Mouse (Mus musculus): ENCODE measurements around the gene Akt2. TPM values are rescaled to one million over a fixed set of nuclear protein-coding genes. Genes with fewer than 3 reads are reported as not detected.

The Akt2 gene
- polyA plus RNA-seq, 1 experiment from 2014 or later, result 71.0 TPM

DNA sequence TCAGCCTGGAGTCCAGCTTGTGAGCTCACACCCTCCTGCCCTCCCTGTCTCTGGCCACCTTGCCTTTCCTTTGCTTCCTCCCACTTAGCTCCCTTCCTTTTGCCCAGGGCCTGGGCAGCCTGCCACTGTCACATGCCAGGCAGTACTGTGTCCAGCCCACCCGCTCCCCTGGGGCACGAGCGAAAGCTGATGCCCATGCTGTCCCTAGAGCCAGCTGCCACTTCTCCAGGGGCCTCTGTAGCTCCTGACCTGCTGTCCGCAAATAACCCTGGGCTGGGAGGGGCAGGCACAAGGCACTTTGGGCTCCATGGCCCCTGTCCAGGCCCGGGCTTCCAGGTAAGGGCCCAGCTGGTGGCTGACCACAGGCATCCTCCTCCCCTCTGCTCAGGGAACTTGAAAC, 16.2 kb downstream of the Akt2 start:
- WGBS, result 31% methylated on average over 5 of the region's 5 CpGs
- no peak overlapping the region for H3K4me2 ChIP-seq

DNA sequence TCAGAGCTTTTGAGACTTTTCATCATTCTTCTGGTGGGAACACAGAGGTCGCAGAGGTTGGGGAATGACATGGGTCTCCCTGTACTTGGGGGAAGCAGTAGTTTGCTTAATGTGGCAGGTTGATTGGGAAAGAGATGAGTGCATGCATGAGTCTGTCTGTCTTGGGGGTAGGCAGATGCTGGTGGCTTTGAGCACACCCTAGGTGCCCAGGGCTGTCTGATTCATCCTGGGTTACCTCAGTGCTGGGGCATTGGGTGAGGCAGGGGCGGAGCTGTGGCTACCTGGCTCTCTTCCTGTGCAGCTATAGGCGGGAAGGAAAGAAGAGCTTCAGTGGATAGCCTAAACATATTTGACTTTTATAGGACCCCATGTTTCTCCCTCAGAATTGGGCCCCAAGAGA, 16.8 kb downstream of the Akt2 start:
- H3K9me3 ChIP-seq, result no peaks in the 10 kb centered on the region
- no peaks in the 10 kb centered on the region for H3K27me3 ChIP-seq
- no peak overlapping the region for H3K4me3 ChIP-seq
- no peak for ATAC-seq (ENCODE audit: low FRiP score)
- H3K36me3 ChIP-seq, result peaks cover 30% of the 10 kb centered on the region
- H3K9ac ChIP-seq, result no peak overlapping the region
- 92% methylated on average over 3 of the region's 3 CpGs for whole genome bisulfite sequencing
- peaks cover 56% of the 10 kb centered on the region for H3K4me1 ChIP-seq (replicated peaks)
- H3K27ac ChIP-seq, result no peak overlapping the region
- no peak overlapping the region for H3K4me2 ChIP-seq

More for the DNA sequence above, 16.2 kb downstream of the Akt2 start:
- H3K4me3 ChIP-seq, result no peak overlapping the region
- no peaks in the 10 kb centered on the region for H3K27me3 ChIP-seq
- peaks cover 30% of the 10 kb centered on the region for H3K36me3 ChIP-seq
- peak overlapping the region; percentile 60; the same call in 1 of the 2 replicates for H3K9ac ChIP-seq
- peak overlapping the region; percentile 44; the same call in 1 of the 2 replicates for H3K27ac ChIP-seq
- H3K9me3 ChIP-seq, result no peaks in the 10 kb centered on the region
- peaks cover 55% of the 10 kb centered on the region for H3K4me1 ChIP-seq (replicated peaks)
- ATAC-seq (ENCODE audit: low FRiP score), result peak; percentile 36

DNA sequence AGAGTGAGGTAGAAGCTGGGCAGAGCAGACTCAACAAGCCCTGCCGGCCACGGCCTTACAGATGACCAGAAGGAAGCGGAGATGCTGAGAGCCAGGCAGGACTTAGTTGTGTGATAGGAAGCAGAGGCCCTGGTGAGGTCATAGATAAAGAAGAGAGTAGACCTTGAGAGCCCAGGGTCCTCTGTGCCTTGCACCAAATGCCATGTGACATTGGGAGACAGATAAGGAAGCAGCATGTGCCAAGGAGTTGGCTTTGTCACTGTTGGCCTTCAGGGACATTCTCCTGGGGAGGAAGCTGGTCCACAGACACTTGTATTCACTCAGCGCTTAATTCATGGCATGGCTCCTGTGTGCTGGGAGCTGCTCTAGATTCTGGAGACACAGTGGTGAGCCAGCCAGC, 17.9 kb downstream of the Akt2 start:
- no peak overlapping the region for H3K4me2 ChIP-seq
- H3K4me3 ChIP-seq, result no peak overlapping the region
- no peak overlapping the region for H3K9ac ChIP-seq
- no peak overlapping the region for H3K27ac ChIP-seq
- H3K27me3 ChIP-seq, result no peaks in the 10 kb centered on the region
- 95% methylated on average over 4 of the region's 4 CpGs for WGBS
- H3K4me1 ChIP-seq (replicated peaks), result peaks cover 57% of the 10 kb centered on the region
- H3K36me3 ChIP-seq, result peaks cover 30% of the 10 kb centered on the region
- ATAC-seq (ENCODE audit: low FRiP score), result no peak
- no peaks in the 10 kb centered on the region for H3K9me3 ChIP-seq

DNA sequence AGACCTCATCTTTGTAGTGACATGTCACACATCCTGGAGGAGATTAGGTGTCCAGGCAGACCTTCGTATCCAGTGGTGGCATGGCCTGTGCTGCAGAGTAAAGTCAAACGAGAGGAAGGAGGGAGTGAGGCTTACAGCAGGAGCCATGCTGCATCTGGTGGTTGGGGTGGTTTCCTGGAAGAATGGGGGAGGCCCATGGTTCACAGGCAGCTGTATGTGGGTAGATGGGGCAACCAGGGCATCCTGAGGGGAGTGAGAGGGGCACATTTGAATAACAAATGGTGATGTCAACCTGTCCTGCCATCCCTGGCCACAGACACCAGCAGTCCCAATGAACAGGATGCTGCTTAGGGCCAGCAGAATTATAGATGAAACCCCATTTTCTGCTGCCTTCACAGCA, 18.3 kb downstream of the Akt2 start:
- Histone ChIP-seq H3K4me1 (replicated peaks) (peaks cover 57% of the 10 kb centered on the region), H3K4me3 (no peak overlapping the region)
- WGBS, result 97% methylated on average over 2 of the region's 2 CpGs

DNA sequence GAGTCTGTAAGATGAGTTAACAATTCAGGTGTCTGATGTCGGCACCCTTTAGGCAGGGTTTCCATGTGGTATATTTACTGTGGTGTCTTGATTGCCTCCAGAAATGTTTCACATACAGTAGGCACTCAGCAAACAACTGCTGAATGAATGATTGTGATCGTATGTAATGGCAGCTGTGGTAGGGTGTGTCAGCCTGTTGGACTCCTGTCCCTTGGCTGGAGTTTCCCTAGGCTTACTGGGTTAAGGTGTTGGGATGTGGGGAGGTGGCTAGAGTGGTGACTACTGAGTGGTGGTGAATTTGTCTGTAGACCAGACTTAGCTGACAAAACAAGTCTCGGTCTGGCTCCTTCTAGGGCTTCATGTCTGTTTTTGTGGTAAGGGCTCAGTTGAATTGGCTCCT, 19.0 kb downstream of the Akt2 start:
- Histone ChIP-seq H3K4me3 (no peak overlapping the region), H3K27ac (no peak overlapping the region), H3K9me3 (no peaks in the 10 kb centered on the region), H3K27me3 (no peaks in the 10 kb centered on the region), H3K36me3 (peaks cover 30% of the 10 kb centered on the region), H3K9ac (no peak overlapping the region), H3K4me1 (replicated peaks) (peaks cover 54% of the 10 kb centered on the region), H3K4me2 (no peak overlapping the region)
- ATAC-seq (ENCODE audit: low FRiP score), result no peak
- whole genome bisulfite sequencing, result 98% methylated on average over 3 of the region's 3 CpGs

More for the DNA sequence above, 18.3 kb downstream of the Akt2 start:
- ATAC-seq (ENCODE audit: low FRiP score), result no peak
- H3K9me3 ChIP-seq, result no peaks in the 10 kb centered on the region
- peaks cover 30% of the 10 kb centered on the region for H3K36me3 ChIP-seq
- H3K4me2 ChIP-seq, result no peak overlapping the region
- no peak overlapping the region for H3K27ac ChIP-seq
- H3K27me3 ChIP-seq, result no peaks in the 10 kb centered on the region
- no peak overlapping the region for H3K9ac ChIP-seq

DNA sequence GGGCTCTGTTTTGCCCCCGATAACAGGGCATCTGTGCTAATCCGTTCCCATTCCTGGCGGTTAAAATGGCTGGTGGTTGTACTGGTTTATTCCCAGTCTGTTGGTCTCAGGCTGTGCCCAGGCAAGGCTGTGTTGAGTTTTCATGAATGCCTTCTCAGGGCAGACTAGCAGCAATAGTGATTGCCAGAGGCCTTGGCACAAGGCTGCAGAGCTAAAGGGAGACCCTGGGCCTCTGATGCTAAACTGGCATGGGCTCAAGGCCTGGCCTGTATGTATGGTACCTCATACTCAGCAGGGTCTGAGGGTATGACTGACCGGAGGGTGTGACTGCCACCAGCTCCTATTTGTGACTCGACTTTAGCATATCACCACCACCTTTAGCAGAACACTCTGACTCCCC, 19.5 kb downstream of the Akt2 start:
- Histone ChIP-seq H3K27ac (no peak overlapping the region), H3K27me3 (no peaks in the 10 kb centered on the region), H3K9ac (no peak overlapping the region), H3K4me3 (no peak overlapping the region), H3K9me3 (no peaks in the 10 kb centered on the region), H3K4me2 (no peak overlapping the region), H3K4me1 (replicated peaks) (peaks cover 53% of the 10 kb centered on the region), H3K36me3 (peaks cover 32% of the 10 kb centered on the region)
- WGBS, result 94% methylated on average over 5 of the region's 5 CpGs
- no peak for ATAC-seq (ENCODE audit: low FRiP score)

DNA sequence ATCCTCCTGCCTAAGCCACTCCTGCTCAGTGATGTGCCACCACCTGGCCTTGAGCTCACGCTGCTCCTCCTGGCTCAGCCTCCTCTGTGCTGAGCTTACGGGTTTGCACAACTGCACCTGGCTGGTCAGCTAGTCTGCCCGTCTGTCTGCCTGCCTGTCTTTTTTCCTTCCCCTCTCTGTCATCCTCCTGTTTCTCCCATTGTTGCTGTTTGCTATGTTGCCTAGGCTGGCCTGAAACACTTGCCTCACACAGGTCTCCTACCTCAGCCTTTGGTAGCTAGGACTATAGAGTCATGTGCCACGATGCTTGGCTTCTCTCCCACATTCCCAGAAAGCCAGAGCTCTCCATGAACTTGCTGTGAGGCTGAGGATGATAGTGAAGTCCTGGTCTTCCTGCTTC, 21.6 kb downstream of the Akt2 start:
- ATAC-seq (ENCODE audit: low FRiP score), result no peak
- Histone ChIP-seq H3K27ac (peak overlapping the region; percentile 74), H3K4me2 (no peak overlapping the region), H3K36me3 (peaks cover 53% of the 10 kb centered on the region), H3K27me3 (no peaks in the 10 kb centered on the region), H3K4me1 (replicated peaks) (peaks cover 32% of the 10 kb centered on the region), H3K4me3 (no peak overlapping the region), H3K9me3 (no peaks in the 10 kb centered on the region), H3K9ac (0 out of 2 replicates have a peak overlapping the region, but pooled peaks have one; percentile 24)
- WGBS, result 67% methylated on average over 4 of the region's 4 CpGs

DNA sequence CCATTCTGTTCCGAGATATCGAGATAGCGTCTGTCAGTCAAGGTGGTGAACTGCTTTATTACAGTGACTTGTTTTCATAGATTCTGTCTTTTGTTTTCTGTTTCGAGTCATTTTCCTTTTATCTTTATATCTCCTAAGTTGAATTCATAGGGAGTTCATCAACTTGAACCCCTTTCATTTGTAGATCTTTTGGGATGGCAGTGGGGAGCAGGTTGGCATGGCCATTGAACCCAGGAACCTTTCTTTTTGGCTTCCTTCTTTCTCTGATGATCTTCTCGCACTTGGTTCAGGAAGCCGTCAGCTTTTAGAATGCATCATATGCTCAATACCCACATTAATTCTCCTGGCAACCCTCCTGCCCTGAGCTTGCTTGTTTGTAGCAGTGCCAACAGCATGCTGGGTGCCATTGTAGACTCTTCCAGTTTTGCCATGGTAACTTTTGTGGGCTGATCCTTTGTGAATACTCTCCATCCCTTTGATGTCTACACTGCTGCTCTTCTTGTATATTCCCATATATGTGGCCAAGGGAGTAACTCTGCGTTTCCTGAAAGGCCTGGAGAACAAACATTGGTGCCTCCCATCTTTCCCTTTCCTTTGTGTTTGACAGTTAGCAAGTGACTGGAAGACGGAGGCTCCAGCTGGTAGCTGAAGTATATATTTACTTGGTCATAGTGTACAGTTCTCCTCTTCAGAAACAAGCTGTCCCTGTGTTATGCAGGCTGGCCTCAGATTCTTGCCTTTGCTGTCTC, 22.6 kb downstream of the Akt2 start:
- ATAC-seq (ENCODE audit: low FRiP score), result peak; percentile 71
- no peak overlapping the region for H3K4me3 ChIP-seq
- no peak overlapping the region for H3K9ac ChIP-seq
- no peaks in the 10 kb centered on the region for H3K27me3 ChIP-seq
- peak overlapping the region; percentile 74 for H3K27ac ChIP-seq
- no peaks in the 10 kb centered on the region for H3K9me3 ChIP-seq
- peaks cover 56% of the 10 kb centered on the region for H3K36me3 ChIP-seq
- peaks cover 27% of the 10 kb centered on the region for H3K4me1 ChIP-seq (replicated peaks)
- 36% methylated on average over 8 of the region's 8 CpGs for WGBS
- 0 out of 2 replicates have a peak overlapping the region, but pooled peaks have one; percentile 3 for H3K4me2 ChIP-seq

DNA sequence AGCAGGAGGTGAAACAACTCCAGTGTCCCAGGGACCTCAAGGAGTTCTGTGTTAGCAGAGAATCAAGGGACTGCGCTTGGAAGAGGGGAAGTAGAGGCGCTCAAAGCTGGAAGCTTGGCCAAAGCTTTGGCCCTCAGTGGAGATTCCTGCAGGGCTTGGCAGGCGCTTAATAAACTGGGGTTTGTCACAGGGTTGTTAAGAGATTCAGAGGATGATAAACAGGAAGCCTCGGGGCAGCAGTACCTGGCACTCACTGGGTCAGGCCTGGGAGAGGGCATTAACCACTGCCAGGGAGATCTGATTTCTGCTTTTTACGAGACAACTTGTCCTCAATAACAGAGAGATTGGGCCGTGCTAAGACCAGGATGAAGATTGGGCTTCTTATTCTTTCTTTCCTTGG, 29.7 kb downstream of the Akt2 start:
- Histone ChIP-seq H3K9me3 (no peaks in the 10 kb centered on the region), H3K4me1 (replicated peaks) (no peaks in the 10 kb centered on the region), H3K27me3 (no peaks in the 10 kb centered on the region), H3K27ac (no peak overlapping the region), H3K4me2 (no peak overlapping the region), H3K4me3 (no peak overlapping the region), H3K36me3 (peaks cover 92% of the 10 kb centered on the region), H3K9ac (no peak overlapping the region)
- ATAC-seq (ENCODE audit: low FRiP score), result no peak
- WGBS, result 89% methylated on average over 6 of the region's 6 CpGs

DNA sequence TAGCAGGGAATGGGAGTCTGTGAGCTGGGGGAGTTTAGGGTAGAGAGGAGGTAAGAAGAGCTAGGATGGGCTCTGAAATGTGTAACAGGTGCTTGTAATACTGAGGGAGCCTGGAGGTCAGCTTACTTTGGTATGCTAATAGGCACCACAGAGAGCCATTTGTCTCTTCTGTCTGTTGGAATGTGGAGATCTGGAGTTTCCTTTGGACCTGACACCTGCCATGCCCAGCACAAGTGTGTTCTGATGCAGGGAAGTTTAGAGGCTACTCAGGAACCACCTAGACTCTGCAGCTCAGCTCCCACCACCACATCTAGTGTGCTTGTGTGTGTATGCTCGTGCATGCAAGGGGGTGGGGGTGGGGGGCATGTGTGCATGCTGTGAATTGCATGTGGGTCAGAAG, 30.9 kb downstream of the Akt2 start:
- H3K36me3 ChIP-seq, result peaks cover 87% of the 10 kb centered on the region

DNA sequence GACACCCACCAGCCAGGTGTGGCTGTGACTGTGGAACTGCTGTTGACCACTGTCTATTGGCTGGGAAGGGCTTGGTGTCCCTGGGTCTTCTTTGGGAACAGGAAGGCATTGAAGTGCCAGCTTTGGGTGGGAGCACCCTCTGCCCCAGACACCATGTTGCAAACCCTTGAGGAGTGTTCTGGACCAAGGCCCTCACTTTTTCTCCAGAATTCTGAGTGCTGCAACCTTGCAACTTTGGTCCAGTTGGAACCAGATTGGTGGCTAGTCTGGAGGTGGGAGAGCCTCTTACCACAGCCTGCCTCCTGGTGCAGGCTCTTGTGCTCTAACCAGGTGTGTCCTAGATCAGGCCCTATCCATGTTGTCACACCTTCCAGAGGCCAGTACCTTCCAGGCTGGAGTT, 33.6 kb downstream of the Akt2 start:
- Histone ChIP-seq H3K27ac (no peak overlapping the region), H3K36me3 (peaks cover 86% of the 10 kb centered on the region), H3K4me3 (no peak overlapping the region), H3K4me1 (replicated peaks) (no peaks in the 10 kb centered on the region), H3K9me3 (no peaks in the 10 kb centered on the region), H3K4me2 (no peak overlapping the region), H3K9ac (no peak overlapping the region), H3K27me3 (no peaks in the 10 kb centered on the region)
- no peak for ATAC-seq (ENCODE audit: low FRiP score)

More for the DNA sequence above, 30.9 kb downstream of the Akt2 start:
- Histone ChIP-seq H3K27me3 (no peaks in the 10 kb centered on the region), H3K4me2 (no peak overlapping the region), H3K4me1 (replicated peaks) (no peaks in the 10 kb centered on the region), H3K27ac (no peak overlapping the region), H3K9me3 (no peaks in the 10 kb centered on the region), H3K9ac (no peak overlapping the region), H3K4me3 (no peak overlapping the region)
- ATAC-seq (ENCODE audit: low FRiP score), result no peak
- 52% methylated on average over 1 of the region's 1 CpGs for WGBS

DNA sequence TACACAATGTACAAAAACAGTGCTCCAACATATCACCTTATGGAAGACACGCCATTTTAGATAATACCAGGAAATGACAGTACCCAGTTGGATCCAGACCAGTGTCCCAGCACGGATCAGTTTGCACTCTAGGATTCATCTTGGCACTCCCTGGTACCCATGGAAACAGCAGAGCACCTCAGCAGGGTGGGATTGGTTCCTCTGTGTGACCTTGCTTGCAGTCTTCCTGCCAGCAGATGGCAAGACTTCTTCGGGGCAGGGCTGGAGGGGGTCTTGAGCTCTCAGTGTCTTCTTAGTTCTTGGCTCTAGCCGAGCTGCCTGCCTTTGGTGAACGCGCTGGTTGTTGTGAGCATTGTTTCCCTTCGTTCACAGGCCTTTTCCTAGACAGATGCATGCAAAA, 36.4 kb downstream of the Akt2 start:
- H3K27me3 ChIP-seq, result no peaks in the 10 kb centered on the region
- no peak overlapping the region for H3K4me2 ChIP-seq
- no peak overlapping the region for H3K9ac ChIP-seq
- no peak for ATAC-seq (ENCODE audit: low FRiP score)
- H3K9me3 ChIP-seq, result no peaks in the 10 kb centered on the region
- peaks cover 82% of the 10 kb centered on the region for H3K36me3 ChIP-seq
- H3K27ac ChIP-seq, result no peak overlapping the region
- H3K4me3 ChIP-seq, result no peak overlapping the region
- WGBS, result 82% methylated on average over 7 of the region's 7 CpGs
- no peaks in the 10 kb centered on the region for H3K4me1 ChIP-seq (replicated peaks)

DNA sequence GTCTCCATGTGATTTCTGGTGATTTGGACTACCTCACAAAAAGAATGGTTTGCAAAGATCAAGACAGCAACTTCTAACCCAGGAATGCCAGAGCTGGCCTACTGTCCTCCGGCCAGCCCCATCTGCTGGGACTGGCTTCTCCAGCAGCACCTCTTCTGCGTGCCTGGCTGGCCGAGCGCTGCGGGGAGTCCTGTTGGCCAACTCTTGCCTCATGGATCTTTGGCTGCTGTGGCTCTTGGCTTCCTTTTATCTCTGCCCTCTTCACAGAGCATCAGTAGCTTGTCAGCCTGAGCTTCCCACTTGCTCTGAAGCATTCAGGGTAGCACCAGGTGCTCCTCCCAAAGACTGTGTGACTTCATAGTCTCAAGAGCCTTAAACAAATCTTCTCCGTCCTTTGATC, 36.8 kb downstream of the Akt2 start:
- Histone ChIP-seq H3K36me3 (peaks cover 82% of the 10 kb centered on the region), H3K27me3 (no peaks in the 10 kb centered on the region), H3K9ac (no peak overlapping the region), H3K27ac (no peak overlapping the region), H3K4me3 (no peak overlapping the region), H3K9me3 (no peaks in the 10 kb centered on the region), H3K4me1 (replicated peaks) (no peaks in the 10 kb centered on the region), H3K4me2 (no peak overlapping the region)
- 97% methylated on average over 6 of the region's 6 CpGs for WGBS
- no peak for ATAC-seq (ENCODE audit: low FRiP score)

All from hindbrain, embryonic 13.5 days (tissue).